Mouse (Mus musculus) ES-E14 (cell line): ENCODE data around the gene Dgkd.
"Not testable (repeated sequence)": the region's sequence is repeated elsewhere in the genome, so short reads cannot be mapped to it uniquely, and the experiment has no call there.

ENCODE experiments used
- CHD2 ChIP-seq: IDR thresholded peaks from 2 replicates; pipeline ENCODE4 v1.6.1; 2014; ENCODE audit warnings: mild to moderate bottlenecking, low read depth, low read length, inconsistent platforms
- HCFC1 ChIP-seq: IDR thresholded peaks from 2 replicates; pipeline ENCODE4 v1.6.1; 2012; ENCODE audit warnings: low read length, inconsistent platforms, borderline replicate concordance; ENCODE audit not compliant: insufficient read depth
- MAFK ChIP-seq: IDR thresholded peaks from 2 replicates; pipeline ENCODE4 v1.6.1; 2014; ENCODE audit warnings: mild to moderate bottlenecking, low read depth, low read length, inconsistent platforms; ENCODE audit not compliant: insufficient read depth

DNA sequence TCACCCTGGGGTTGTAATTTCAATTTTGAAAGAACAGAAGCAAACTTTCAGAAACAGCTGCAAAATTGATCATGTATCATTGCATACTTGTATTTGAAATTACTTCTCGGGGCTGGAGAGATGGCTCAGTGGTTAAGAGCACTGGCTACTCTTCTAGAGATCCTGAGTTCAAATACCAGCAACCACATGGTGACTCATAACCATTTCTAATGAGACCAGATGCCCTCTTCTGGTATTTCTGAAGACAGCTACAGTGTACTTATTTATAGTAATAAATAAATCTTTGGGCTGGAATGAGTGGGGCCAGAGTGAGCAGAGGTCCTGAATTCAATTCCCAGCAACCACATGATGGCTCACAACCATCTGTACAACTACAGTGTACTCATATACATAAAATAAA is 25.6 kb upstream of the Dgkd start:
- not testable (repeated sequence) for TF ChIP-seq MAFK, CHD2, HCFC1
